Mouse (Mus musculus): ENCODE measurements around the gene Prss54. TPM values are rescaled to one million over a fixed set of nuclear protein-coding genes. Genes with fewer than 3 reads are reported as not detected.

The Prss54 gene
- total and polyA plus RNA-seq, 2 experiments from 2014 or later: not detected

DNA sequence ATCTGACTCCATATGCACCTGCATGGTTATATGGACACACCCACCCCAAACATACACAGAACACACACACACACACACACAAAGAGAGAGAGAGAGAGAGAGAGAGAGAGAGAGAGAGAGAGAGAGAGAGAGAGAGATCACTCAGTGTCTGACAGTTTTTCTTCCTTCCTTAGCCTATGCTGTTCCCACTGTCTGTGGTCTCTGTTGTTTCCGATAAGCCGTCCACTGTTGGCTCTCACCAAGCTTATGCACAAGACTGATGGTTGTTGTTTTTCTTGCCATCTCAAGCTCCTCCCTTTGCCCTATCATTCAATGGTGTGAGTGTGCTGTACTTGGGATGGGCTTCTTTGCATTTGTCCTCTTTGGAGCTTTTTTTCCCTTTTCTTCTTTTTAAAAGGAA is 20.2 kb downstream of the Prss54 start:
- Histone ChIP-seq H3K9me3 (ENCODE audit: low read length) (no peaks in the 10 kb centered on the region), H3K4me2 (ENCODE audit: low read depth) (no peak overlapping the region), H3K9ac (no peak overlapping the region), H3K4me1 (ENCODE audit: insufficient read depth) (no peaks in the 10 kb centered on the region), H3K27ac (ENCODE audit: low read depth, low read length) (no peak overlapping the region), H3K4me3 (ENCODE audit: low read depth, low read length) (no peak overlapping the region), H3K36me3 (ENCODE audit: insufficient read depth) (no peaks in the 10 kb centered on the region), H3K27me3 (ENCODE audit: insufficient read depth, low read length) (no peaks in the 10 kb centered on the region)
- 95% methylated on average over 2 of the region's 2 CpGs for WGBS
- DNase-seq (no peak), ATAC-seq (no peak)
- TF ChIP-seq CTCF (IDR thresholded peaks at IDR 0.05; ENCODE audit: low read depth): no peak

DNA sequence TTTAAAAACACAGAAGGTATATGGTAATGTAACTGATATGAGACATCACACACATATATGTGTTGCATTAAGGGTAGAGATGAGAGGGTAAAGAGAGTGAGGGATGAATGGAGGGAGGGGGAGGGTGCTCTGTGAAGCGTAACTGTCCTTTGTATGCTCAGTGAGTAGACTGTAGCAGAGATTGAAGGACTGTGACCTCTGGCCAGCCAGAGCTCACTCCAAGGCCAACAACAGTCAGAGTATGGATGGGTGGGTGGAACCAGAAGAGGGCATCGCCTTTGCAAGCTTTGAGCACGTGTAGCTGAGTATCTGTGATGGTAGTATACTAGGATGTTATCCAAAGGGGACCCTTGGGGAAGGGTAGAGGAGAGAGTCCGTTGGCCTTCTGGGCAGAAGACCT is 24.6 kb downstream of the Prss54 start:
- WGBS: 77% methylated on average over 4 of the region's 4 CpGs
- peaks cover 9% of the 10 kb centered on the region; the same call in 1 of the 2 replicates for H3K4me1 ChIP-seq (ENCODE audit: insufficient read depth)
- no peak overlapping the region for H3K4me2 ChIP-seq (ENCODE audit: low read depth)
- DNase-seq (no peak), ATAC-seq (no peak)
- TF ChIP-seq CTCF (IDR thresholded peaks at IDR 0.05; ENCODE audit: low read depth): no peak
- no peaks in the 10 kb centered on the region for H3K36me3 ChIP-seq (ENCODE audit: insufficient read depth)
- H3K27ac ChIP-seq (ENCODE audit: low read depth, low read length): no peak overlapping the region
- no peak overlapping the region for H3K4me3 ChIP-seq (ENCODE audit: low read depth, low read length)
- no peak overlapping the region for H3K9ac ChIP-seq
- H3K27me3 ChIP-seq (ENCODE audit: insufficient read depth, low read length): no peaks in the 10 kb centered on the region
- H3K9me3 ChIP-seq (ENCODE audit: low read length): no peaks in the 10 kb centered on the region

GRCm38 (mm10) chr8:95549871-95550829 is 26.0 kb downstream of the Prss54 start:
- H3K27ac ChIP-seq (ENCODE audit: low read depth, low read length): peak overlapping the region; percentile 75
- H3K36me3 ChIP-seq (ENCODE audit: insufficient read depth): no peaks in the 10 kb centered on the region
- ATAC-seq: peak; percentile 92
- no peak for TF ChIP-seq CTCF (IDR thresholded peaks at IDR 0.05; ENCODE audit: low read depth)
- DNase-seq: peak; percentile 74
- 0 out of 2 replicates have a peak overlapping the region, but pooled peaks have one; percentile 13 for H3K4me2 ChIP-seq (ENCODE audit: low read depth)
- no peak overlapping the region for H3K4me3 ChIP-seq (ENCODE audit: low read depth, low read length)
- H3K27me3 ChIP-seq (ENCODE audit: insufficient read depth, low read length): no peaks in the 10 kb centered on the region
- H3K9me3 ChIP-seq (ENCODE audit: low read length): no peaks in the 10 kb centered on the region
- no peak overlapping the region for H3K9ac ChIP-seq
- H3K4me1 ChIP-seq (ENCODE audit: insufficient read depth): peaks cover 9% of the 10 kb centered on the region; the same call in 1 of the 2 replicates
- WGBS: 41% methylated on average over 16 of the region's 16 CpGs

DNA sequence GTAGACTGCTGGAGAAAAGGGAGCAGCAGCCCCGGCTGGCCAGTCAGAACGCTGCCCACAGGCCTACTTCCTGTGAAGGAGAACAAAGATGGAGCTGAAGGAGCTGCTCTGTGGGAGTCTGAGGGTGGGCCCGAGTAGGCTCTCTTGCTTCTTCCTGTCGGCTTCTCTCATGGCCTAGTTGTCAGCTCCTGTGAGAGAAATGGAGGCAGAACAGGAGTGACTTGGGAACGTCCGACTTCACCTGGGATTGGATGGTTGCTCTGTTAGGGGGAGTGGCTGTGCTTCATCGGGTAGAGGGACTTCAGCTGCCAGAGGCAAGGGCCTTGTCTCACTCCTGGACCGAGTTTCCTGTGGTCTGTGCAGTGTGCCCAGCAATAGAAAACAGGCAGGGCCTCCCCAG is 28.2 kb downstream of the Prss54 start:
- peaks cover 9% of the 10 kb centered on the region; the same call in 1 of the 2 replicates for H3K4me1 ChIP-seq (ENCODE audit: insufficient read depth)
- 67% methylated on average over 8 of the region's 8 CpGs for WGBS
- H3K27me3 ChIP-seq (ENCODE audit: insufficient read depth, low read length): no peaks in the 10 kb centered on the region
- H3K9me3 ChIP-seq (ENCODE audit: low read length): no peaks in the 10 kb centered on the region
- no peak overlapping the region for H3K9ac ChIP-seq
- no peak overlapping the region for H3K4me2 ChIP-seq (ENCODE audit: low read depth)
- TF ChIP-seq CTCF (IDR thresholded peaks at IDR 0.05; ENCODE audit: low read depth): no peak
- DNase-seq (no peak), ATAC-seq (no peak)
- H3K4me3 ChIP-seq (ENCODE audit: low read depth, low read length): no peak overlapping the region
- no peaks in the 10 kb centered on the region for H3K36me3 ChIP-seq (ENCODE audit: insufficient read depth)
- H3K27ac ChIP-seq (ENCODE audit: low read depth, low read length): no peak overlapping the region

- no peak for ATAC-seq
- whole genome bisulfite sequencing: 78% methylated on average over 4 of the region's 4 CpGs
These were observed 29.2 kb downstream of the Prss54 start for GRCm38 (mm10) chr8:95546986-95547385.

DNA sequence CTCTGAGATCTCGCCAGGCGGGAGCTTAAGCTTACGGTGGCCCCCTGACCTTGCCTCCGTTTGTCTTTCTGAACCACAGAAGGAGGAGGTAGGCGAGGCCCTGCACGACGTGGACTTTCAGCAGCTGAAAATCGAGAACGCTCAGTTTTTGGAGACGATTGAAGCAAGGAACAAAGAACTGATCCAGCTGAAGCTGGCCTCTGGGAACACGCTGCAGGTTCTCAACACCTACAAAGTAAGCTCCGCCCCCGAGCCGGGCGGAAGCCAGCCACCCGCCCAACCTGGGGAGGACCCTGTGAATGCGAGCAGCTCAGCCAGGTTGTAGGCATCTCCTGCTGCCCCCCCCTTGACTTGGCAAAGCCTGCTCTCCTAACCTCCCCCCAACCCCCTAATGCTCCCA is 30.3 kb downstream of the Prss54 start:
- Histone ChIP-seq H3K36me3 (ENCODE audit: insufficient read depth) (no peaks in the 10 kb centered on the region), H3K4me1 (ENCODE audit: insufficient read depth) (peaks cover 9% of the 10 kb centered on the region; the same call in 1 of the 2 replicates), H3K4me2 (ENCODE audit: low read depth) (no peak overlapping the region), H3K9ac (no peak overlapping the region), H3K4me3 (ENCODE audit: low read depth, low read length) (no peak overlapping the region), H3K27ac (ENCODE audit: low read depth, low read length) (no peak overlapping the region), H3K27me3 (ENCODE audit: insufficient read depth, low read length) (no peaks in the 10 kb centered on the region), H3K9me3 (ENCODE audit: low read length) (no peaks in the 10 kb centered on the region)
- DNase-seq: no peak
- TF ChIP-seq CTCF (IDR thresholded peaks at IDR 0.05; ENCODE audit: low read depth): no peak
- ATAC-seq: no peak
- WGBS: 86% methylated on average over 17 of the region's 17 CpGs

More at GRCm38 (mm10) chr8:95546986-95547385, 29.2 kb downstream of the Prss54 start:
- Histone ChIP-seq H3K27ac (ENCODE audit: low read depth, low read length) (no peak overlapping the region), H3K36me3 (ENCODE audit: insufficient read depth) (no peaks in the 10 kb centered on the region), H3K9ac (no peak overlapping the region), H3K4me1 (ENCODE audit: insufficient read depth) (peaks cover 9% of the 10 kb centered on the region; the same call in 1 of the 2 replicates), H3K9me3 (ENCODE audit: low read length) (no peaks in the 10 kb centered on the region), H3K27me3 (ENCODE audit: insufficient read depth, low read length) (no peaks in the 10 kb centered on the region), H3K4me2 (ENCODE audit: low read depth) (no peak overlapping the region), H3K4me3 (ENCODE audit: low read depth, low read length) (no peak overlapping the region)
- DNase-seq: no peak
- TF ChIP-seq CTCF (IDR thresholded peaks at IDR 0.05; ENCODE audit: low read depth): no peak

GRCm38 (mm10) chr8:95543065-95543464 is 33.1 kb downstream of the Prss54 start:
- Histone ChIP-seq H3K27ac (ENCODE audit: low read depth, low read length) (no peak overlapping the region), H3K9me3 (ENCODE audit: low read length) (no peaks in the 10 kb centered on the region), H3K27me3 (ENCODE audit: insufficient read depth, low read length) (no peaks in the 10 kb centered on the region), H3K36me3 (ENCODE audit: insufficient read depth) (no peaks in the 10 kb centered on the region), H3K4me2 (ENCODE audit: low read depth) (no peak overlapping the region), H3K9ac (no peak overlapping the region), H3K4me3 (ENCODE audit: low read depth, low read length) (no peak overlapping the region), H3K4me1 (ENCODE audit: insufficient read depth) (no peaks in the 10 kb centered on the region)
- ATAC-seq: no peak
- 77% methylated on average over 3 of the region's 3 CpGs for whole genome bisulfite sequencing
- no peak for DNase-seq
- no peak for TF ChIP-seq CTCF (IDR thresholded peaks at IDR 0.05; ENCODE audit: low read depth)
